Mouse (Mus musculus): ENCODE results near the gene Shroom2.

DNA sequence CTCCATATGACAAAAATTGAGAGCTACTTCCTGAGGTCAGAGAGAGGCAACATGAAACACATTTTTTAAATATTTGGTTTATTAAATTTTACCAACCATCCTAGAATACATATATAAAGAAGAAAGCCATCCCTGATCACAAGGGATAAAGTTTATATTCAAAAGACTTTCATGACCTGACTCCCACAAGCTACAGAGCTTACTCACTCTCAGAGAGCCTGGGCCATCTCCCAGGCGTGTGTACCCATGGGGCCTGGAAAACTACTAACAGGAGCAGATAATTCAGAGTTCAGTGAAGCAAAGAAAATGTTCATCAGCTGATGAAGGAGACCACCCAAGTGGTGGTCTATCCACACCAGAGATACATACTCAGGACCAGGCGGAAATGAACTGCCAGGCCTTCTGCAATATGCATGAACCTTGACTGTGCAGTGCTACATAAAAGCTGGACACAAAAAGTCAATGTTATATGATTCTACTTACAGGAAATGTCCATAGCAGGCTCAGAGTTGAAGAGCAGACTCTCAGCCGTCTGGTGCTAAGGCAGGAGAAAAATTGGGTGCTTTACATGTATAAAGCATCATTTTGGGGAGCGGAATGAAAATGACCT lies 30.4 kb downstream of the Shroom2 start:
- TF ChIP-seq CTCF (IDR thresholded peaks at IDR 0.05; ENCODE audit: borderline replicate concordance, insufficient read depth, low read depth, low read length) (no peak), POLR2A (IDR thresholded peaks at IDR 0.05; ENCODE audit: borderline replicate concordance, insufficient read depth, low read length) (no peak)
